Mouse (Mus musculus): ENCODE results near the gene Tac1.

DNA sequence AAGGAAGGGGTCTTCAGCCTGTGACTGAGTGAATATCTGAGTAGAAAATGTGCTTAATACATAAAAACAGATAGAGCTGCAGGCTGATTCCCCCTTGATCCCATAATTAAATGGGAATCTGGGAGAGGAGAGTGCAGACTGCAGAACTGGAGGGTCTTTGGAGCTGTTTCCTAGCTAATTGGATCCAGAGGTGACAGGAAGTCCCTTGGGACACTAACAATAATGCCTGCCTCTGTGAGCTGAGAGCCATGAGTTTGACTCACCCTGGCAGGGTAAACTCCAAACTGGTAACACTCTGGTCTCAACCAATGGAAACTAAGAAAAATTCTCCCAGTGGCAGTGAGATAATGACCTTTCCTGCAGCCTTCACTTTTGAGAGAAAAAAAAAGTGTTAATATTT is 3.5 kb downstream of the Tac1 start:
- TF ChIP-seq CTCF (IDR thresholded peaks at IDR 0.05; ENCODE audit: borderline replicate concordance, extremely low read depth, insufficient read depth, insufficient read length) = no peak
- TF ChIP-seq POLR2A (IDR thresholded peaks at IDR 0.05; ENCODE audit: borderline replicate concordance, extremely low read depth, insufficient read depth, insufficient read length, poor library complexity, severe bottlenecking) = no peak

Measured in brain, embryonic 14.5 days (tissue).